Mouse (Mus musculus) hindbrain, embryonic 14.5 days (tissue): ENCODE data around the gene Tbc1d5. TPM values are rescaled to one million over a fixed set of nuclear protein-coding genes. Genes with fewer than 3 reads are reported as not detected.

ENCODE experiments used
- ATAC-seq: fragments of 200-750 bp; cut with Nextera tagmentation; 2 replicates; pipeline ENCODE4 v1.8.0; 2017; ENCODE audit warnings: moderate number of reproducible peaks, mild to moderate bottlenecking, moderate TSS enrichment, moderate library complexity; ENCODE audit not compliant: low FRiP score
- DNase-seq: peaks from one replicate; pipeline ENCODE4 v3.0.0-alpha.2; 2015; ENCODE audit warnings: low spot score
- H3K27ac ChIP-seq: fragments of 300-500 bp; sonication (generic); 2 replicates; pipeline ENCODE4 v1.5.1; 2014; ENCODE audit warnings: mild to moderate bottlenecking, moderate library complexity
- H3K27me3 ChIP-seq: fragments of 300-500 bp; sonication (generic); 2 replicates; pipeline ENCODE4 v1.6.1; 2014; ENCODE audit warnings: mild to moderate bottlenecking, low read length, mixed read lengths; ENCODE audit not compliant: control insufficient read depth, insufficient read depth
- H3K36me3 ChIP-seq: fragments of 300-500 bp; sonication (generic); replicated peaks from 2 replicates; pipeline ENCODE4 v1.6.1; 2014; ENCODE audit not compliant: control insufficient read depth, insufficient read depth
- H3K4me1 ChIP-seq: fragments of 300-500 bp; sonication (generic); replicated peaks from 2 replicates; pipeline ENCODE4 v1.6.1; 2014; ENCODE audit warnings: antibody characterized with exemption, low read length, mixed read lengths; ENCODE audit not compliant: control insufficient read depth, insufficient read depth
- H3K4me2 ChIP-seq: fragments of 300-500 bp; sonication (generic); replicated peaks from 2 replicates; pipeline ENCODE4 v1.6.1; 2014; ENCODE audit warnings: mild to moderate bottlenecking, moderate library complexity
- H3K4me3 ChIP-seq: fragments of 300-500 bp; sonication (generic); replicated peaks from 2 replicates; pipeline ENCODE4 v1.5.1; 2014; ENCODE audit warnings: mild to moderate bottlenecking, low read length
- H3K9ac ChIP-seq: fragments of 300-500 bp; sonication (generic); 2 replicates; pipeline ENCODE4 v1.6.1; 2014
- H3K9me3 ChIP-seq: fragments of 300-500 bp; sonication (generic); 2 replicates; pipeline ENCODE4 v1.6.1; 2016; ENCODE audit warnings: low read length; ENCODE audit not compliant: control insufficient read depth
- WGBS: fragments of 180-500 bp; shearing (Covaris S2); extraction: QIAGEN DNeasy Blood & Tissue Kit; methylation state at CpG from one replicate; pipeline ENCODE4 v1.1.7; 2014; 5-methylcytosine and 5-hydroxymethylcytosine counted together
- polyA plus RNA-seq: library from polyadenylated mRNA; unstranded; fragments of >200 nt; fragmentation: Nextera tagmentation; extraction: Ambion mirVana; gene quantifications from 2 replicates; pipeline ENCODE4 v1.2.1, GENCODE M21; 2014

Gene Tbc1d5
- polyA plus RNA-seq, 1 experiment from 2014 or later: 8.5 TPM

GRCm38 (mm10) chr17:51191381-51191780, 12.2 kb upstream of the Tbc1d5 start:
- no peak for ATAC-seq

GRCm38 (mm10) chr17:51182715-51183114, 3.6 kb upstream of the Tbc1d5 start:
- no peak overlapping the region for H3K27ac ChIP-seq
- DNase-seq (no peak), ATAC-seq (no peak)
- no peaks in the 10 kb centered on the region for H3K9me3 ChIP-seq
- no peaks in the 10 kb centered on the region for H3K36me3 ChIP-seq
- H3K4me2 ChIP-seq: no peak overlapping the region
- H3K9ac ChIP-seq: no peak overlapping the region
- no peak overlapping the region for H3K4me3 ChIP-seq
- peaks cover 5% of the 10 kb centered on the region for H3K4me1 ChIP-seq
- no peaks in the 10 kb centered on the region for H3K27me3 ChIP-seq
- WGBS: 88% methylated on average over 2 of the region's 2 CpGs

More at GRCm38 (mm10) chr17:51191381-51191780, 12.2 kb upstream of the Tbc1d5 start:
- Histone ChIP-seq H3K36me3 (no peaks in the 10 kb centered on the region), H3K4me3 (no peak overlapping the region), H3K4me2 (no peak overlapping the region), H3K9me3 (no peaks in the 10 kb centered on the region), H3K9ac (no peak overlapping the region), H3K27ac (no peak overlapping the region), H3K4me1 (no peaks in the 10 kb centered on the region), H3K27me3 (no peaks in the 10 kb centered on the region)
- DNase-seq: no peak
- 97% methylated on average over 1 of the region's 1 CpGs for WGBS

GRCm38 (mm10) chr17:51178491-51179194, 509 bp downstream of the Tbc1d5 start:
- Histone ChIP-seq H3K4me3 (peak overlapping the region; percentile 89), H3K4me1 (peaks cover 8% of the 10 kb centered on the region), H3K27me3 (no peaks in the 10 kb centered on the region), H3K4me2 (peak overlapping the region; percentile 71), H3K9ac (peak overlapping the region; percentile 99), H3K27ac (peak overlapping the region; percentile 99), H3K9me3 (no peaks in the 10 kb centered on the region), H3K36me3 (no peaks in the 10 kb centered on the region)
- DNase-seq (peak; percentile 71), ATAC-seq (peak; percentile 84)
- under 1% methylated on average over 39 of the region's 59 CpGs for WGBS

- H3K9me3 ChIP-seq: no peaks in the 10 kb centered on the region
- peak overlapping the region; percentile 89 for H3K4me3 ChIP-seq
- peak overlapping the region; percentile 71 for H3K4me2 ChIP-seq
- DNase-seq (no peak), ATAC-seq (no peak)
- H3K27ac ChIP-seq: peak overlapping the region; percentile 99
- H3K4me1 ChIP-seq: peaks cover 8% of the 10 kb centered on the region
- H3K9ac ChIP-seq: peak overlapping the region; percentile 99
- 57% methylated on average over 6 of the region's 6 CpGs for WGBS
- no peaks in the 10 kb centered on the region for H3K36me3 ChIP-seq
- no peaks in the 10 kb centered on the region for H3K27me3 ChIP-seq
These were observed 1.2 kb downstream of the Tbc1d5 start for GRCm38 (mm10) chr17:51177923-51178322.

GRCm38 (mm10) chr17:51172332-51172731, 6.8 kb downstream of the Tbc1d5 start:
- Histone ChIP-seq H3K9ac (no peak overlapping the region), H3K27me3 (no peaks in the 10 kb centered on the region), H3K36me3 (no peaks in the 10 kb centered on the region), H3K27ac (no peak overlapping the region), H3K9me3 (no peaks in the 10 kb centered on the region), H3K4me3 (no peak overlapping the region), H3K4me1 (no peaks in the 10 kb centered on the region), H3K4me2 (no peak overlapping the region)
- WGBS: 91% methylated on average over 1 of the region's 1 CpGs
- no peak for DNase-seq
- no peak for ATAC-seq

- no peak for ATAC-seq
- Histone ChIP-seq H3K4me1 (no peaks in the 10 kb centered on the region), H3K9ac (no peak overlapping the region), H3K27me3 (no peaks in the 10 kb centered on the region), H3K4me3 (no peak overlapping the region), H3K9me3 (no peaks in the 10 kb centered on the region), H3K36me3 (no peaks in the 10 kb centered on the region), H3K27ac (no peak overlapping the region), H3K4me2 (no peak overlapping the region)
- 99% methylated on average over 3 of the region's 3 CpGs for WGBS
- DNase-seq: no peak
These were observed 7.6 kb downstream of the Tbc1d5 start for GRCm38 (mm10) chr17:51171504-51171903.

- H3K27me3 ChIP-seq: no peaks in the 10 kb centered on the region
- H3K36me3 ChIP-seq: no peaks in the 10 kb centered on the region
- H3K4me2 ChIP-seq: no peak overlapping the region
- no peaks in the 10 kb centered on the region for H3K4me1 ChIP-seq
- ATAC-seq (no peak), DNase-seq (no peak)
- no peak overlapping the region for H3K4me3 ChIP-seq
- H3K27ac ChIP-seq: no peak overlapping the region
- WGBS: 82% methylated on average over 4 of the region's 4 CpGs
- no peak overlapping the region for H3K9ac ChIP-seq
- H3K9me3 ChIP-seq: no peaks in the 10 kb centered on the region
These were observed 9.2 kb downstream of the Tbc1d5 start for GRCm38 (mm10) chr17:51169911-51170310.

- Histone ChIP-seq H3K4me1 (no peaks in the 10 kb centered on the region), H3K36me3 (no peaks in the 10 kb centered on the region), H3K9me3 (no peaks in the 10 kb centered on the region), H3K27me3 (no peaks in the 10 kb centered on the region), H3K27ac (no peak overlapping the region), H3K4me3 (no peak overlapping the region), H3K4me2 (no peak overlapping the region), H3K9ac (no peak overlapping the region)
- ATAC-seq (no peak), DNase-seq (no peak)
These were observed 16.8 kb downstream of the Tbc1d5 start for GRCm38 (mm10) chr17:51162366-51162765.

GRCm38 (mm10) chr17:51159261-51159660, 19.9 kb downstream of the Tbc1d5 start:
- no peak overlapping the region for H3K27ac ChIP-seq
- no peak overlapping the region for H3K4me3 ChIP-seq
- DNase-seq (no peak), ATAC-seq (no peak)
- no peaks in the 10 kb centered on the region for H3K36me3 ChIP-seq
- H3K4me1 ChIP-seq: no peaks in the 10 kb centered on the region
- WGBS: 96% methylated on average over 5 of the region's 5 CpGs
- H3K27me3 ChIP-seq: no peaks in the 10 kb centered on the region
- H3K9me3 ChIP-seq: no peaks in the 10 kb centered on the region
- no peak overlapping the region for H3K9ac ChIP-seq
- no peak overlapping the region for H3K4me2 ChIP-seq

GRCm38 (mm10) chr17:51150999-51151398, 28.2 kb downstream of the Tbc1d5 start:
- Histone ChIP-seq H3K4me3 (no peak overlapping the region), H3K9ac (no peak overlapping the region), H3K4me1 (no peaks in the 10 kb centered on the region), H3K4me2 (no peak overlapping the region), H3K27ac (no peak overlapping the region), H3K9me3 (no peaks in the 10 kb centered on the region), H3K27me3 (no peaks in the 10 kb centered on the region), H3K36me3 (no peaks in the 10 kb centered on the region)
- WGBS: 35% methylated on average over 3 of the region's 3 CpGs
- DNase-seq (no peak), ATAC-seq (no peak)
